Mouse (Mus musculus) heart, adult 2 months (tissue): ENCODE measurements at regions not wholly inside any gene's neighbourhood (a gene's known extent, or its start where the extent isn't known, plus 50 kb on each side); places are given as distances from the start of the nearest gene placed in this dataset.

ENCODE experiments used
- CTCF ChIP-seq: fragments of 200-600 bp; IDR thresholded peaks from 2 replicates; pipeline ENCODE4 v1.8.1; 2022; ENCODE audit warnings: antibody characterized with exemption, mild to moderate bottlenecking, moderate library complexity
- EP300 ChIP-seq: fragments of 200-500 bp; IDR thresholded peaks from 2 replicates; pipeline ENCODE4 v1.6.1; 2011; ENCODE audit warnings: low read depth, low read length, control low read depth; ENCODE audit not compliant: insufficient read depth
- POLR2A ChIP-seq: fragments of 200-500 bp; IDR thresholded peaks from 2 replicates; pipeline ENCODE4 v1.6.1; 2011; ENCODE audit warnings: mild to moderate bottlenecking, low read depth, low read length, control low read depth; ENCODE audit not compliant: insufficient read depth

DNA sequence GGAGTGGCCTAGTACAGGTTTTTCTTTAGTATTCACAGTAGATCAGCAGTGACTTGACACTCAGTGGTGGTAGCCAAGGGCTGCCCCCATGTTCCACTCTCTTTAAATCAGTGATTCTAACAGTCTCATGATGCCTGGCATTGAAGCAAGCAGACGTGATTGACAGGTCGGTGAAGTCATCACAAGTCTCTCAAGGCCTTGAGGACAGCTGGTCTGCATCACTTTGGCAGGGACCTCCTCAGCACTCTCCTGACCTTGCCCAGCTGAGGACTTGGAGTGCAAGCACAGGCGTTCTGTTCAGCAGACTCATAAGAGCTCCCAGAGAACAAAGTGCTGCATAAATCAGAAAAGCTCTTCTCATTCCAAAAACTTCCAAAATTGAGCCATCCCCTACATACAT is 285.4 kb upstream of the Klf3 start:
- TF ChIP-seq POLR2A (no peak), CTCF (no peak), EP300 (no peak)
